Mouse (Mus musculus) heart, postnatal 4 days (tissue): ENCODE measurements around the gene Kif28. TPM values are rescaled to one million over a fixed set of nuclear protein-coding genes. Genes with fewer than 3 reads are reported as not detected.
A peak's percentile ranks its signal among the peaks of the same experiment; 100 is the strongest.
"Not testable (repeated sequence)": the region's sequence is repeated elsewhere in the genome, so short reads cannot be mapped to it uniquely, and the experiment has no call there.

Source experiments
- DNase-seq: peaks from one replicate; pipeline ENCODE4 v3.0.0; 2021
- total RNA-seq, 2 experiments: library from RNA; stranded (reverse); gene quantifications; 2 replicates each; pipeline ENCODE4 v1.2.3; 2021

Kif28 gene
- total RNA-seq, 2 experiments from 2014 or later: 0.12 to 0.14 TPM

DNA sequence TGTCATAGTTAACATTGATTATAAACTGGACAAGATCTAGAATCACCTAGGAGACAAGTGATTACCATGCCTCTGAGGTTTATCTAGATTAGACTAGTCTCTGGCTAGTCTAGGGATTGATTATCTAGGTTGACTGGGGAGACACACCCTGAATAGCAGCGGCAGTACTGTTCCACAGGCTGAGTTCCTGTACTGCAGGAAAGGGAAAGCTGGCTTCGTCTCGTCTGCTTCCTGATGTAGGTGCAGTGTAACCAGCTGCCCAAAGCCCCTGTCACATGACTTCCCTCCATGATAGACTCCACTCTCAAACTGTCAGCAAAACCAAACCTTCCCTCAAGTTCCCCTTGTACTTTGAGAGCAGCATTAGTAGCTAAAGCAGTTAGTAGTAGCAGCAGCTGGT is 40.9 kb downstream of the Kif28 start:
- no peak for DNase-seq

DNA sequence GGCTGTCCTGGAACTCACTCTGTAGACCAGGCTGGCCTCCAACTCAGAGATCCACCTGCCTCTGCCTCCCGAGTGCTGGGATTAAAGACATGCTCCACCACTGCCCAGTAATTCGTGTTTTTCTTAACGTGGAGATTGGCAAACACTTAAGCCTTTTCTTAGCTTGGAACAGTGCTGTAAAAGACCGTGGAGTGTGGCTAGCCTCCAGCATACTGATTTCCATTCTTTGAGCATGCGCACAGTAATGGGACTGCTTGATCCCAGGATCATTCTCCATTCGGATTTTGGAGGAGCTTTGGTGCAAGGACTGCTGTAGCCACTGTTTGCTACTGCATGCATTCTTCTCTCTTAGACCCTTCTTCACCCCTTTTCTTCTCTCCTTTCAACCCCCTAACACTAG is 55.6 kb downstream of the Kif28 start:
- DNase-seq: no peak

DNA sequence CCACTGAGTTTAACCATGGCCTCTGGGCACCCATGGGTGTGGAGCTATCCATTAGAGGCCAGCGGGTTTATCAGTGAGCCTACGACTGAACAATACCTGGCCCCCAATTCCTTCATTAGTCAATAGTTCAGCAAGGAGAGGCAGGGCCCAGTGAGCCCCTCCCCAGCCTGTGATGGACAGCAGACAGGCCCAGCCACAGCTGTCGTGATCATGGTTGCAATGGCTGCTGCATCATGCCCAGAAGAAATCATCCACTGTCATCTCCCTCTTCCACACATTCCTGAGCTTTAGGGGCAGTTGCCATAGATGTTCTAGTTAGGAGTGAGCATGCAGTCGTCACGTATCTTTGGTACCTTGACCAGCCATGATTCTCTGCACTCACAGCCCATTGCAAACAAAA is 56.2 kb downstream of the Kif28 start:
- no peak for DNase-seq

DNA sequence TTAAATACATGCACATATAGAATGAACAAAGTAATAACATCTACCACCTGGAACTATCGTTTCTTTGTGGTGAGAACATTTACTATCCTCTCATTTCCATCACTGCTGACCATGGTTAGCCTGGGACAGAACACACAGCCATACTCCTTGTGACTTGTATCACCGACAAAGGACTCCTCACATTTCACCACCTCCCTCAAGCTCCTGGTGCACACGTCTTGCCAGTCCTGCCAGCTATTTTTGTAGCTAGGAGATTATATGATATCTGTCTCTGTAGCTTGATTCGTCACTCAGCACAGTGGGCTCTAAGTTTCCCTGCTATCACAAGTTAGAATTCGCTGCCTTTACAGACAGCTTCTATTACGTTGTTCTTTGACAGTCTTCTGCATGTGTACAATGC is 56.7 kb downstream of the Kif28 start:
- DNase-seq: no peak

DNA sequence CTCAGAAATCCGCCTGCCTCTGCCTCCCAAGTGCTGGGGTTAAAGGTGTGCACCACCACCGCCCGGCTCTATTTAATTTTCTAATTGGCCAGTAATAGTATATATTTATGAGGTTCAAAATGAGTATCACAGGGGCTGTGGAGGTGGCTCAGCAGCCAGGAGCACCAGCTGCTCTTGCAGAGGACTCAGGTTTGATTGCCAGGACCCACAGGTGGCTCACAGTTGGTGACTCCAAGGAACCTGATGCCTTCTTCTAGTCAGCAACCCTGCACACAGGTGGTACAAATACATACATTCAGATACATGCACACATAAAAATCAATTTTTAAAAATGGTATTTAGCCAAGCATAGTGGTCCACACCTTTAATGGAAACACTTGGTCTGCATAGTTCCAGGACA is 57.1 kb downstream of the Kif28 start:
- no peak for DNase-seq

DNA sequence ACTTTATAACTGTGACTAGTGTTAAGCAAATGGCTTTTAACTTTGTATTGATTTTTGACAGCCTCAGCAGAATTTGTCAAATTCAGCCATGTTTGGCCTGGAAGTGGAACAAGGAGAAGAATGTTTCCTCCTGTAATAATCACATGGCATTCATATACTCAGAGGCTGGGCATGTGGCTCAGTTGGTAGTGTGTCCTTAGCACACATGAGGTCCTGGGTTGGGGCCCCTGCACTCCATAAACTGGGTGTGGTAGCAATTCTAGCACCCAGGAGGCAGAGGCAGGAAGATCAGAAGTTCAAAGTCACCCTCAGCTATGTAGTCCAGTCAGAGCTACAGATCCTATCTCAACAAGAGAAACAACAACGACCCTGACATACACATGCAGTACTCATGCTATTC is 57.8 kb downstream of the Kif28 start:
- DNase-seq: no peak

DNA sequence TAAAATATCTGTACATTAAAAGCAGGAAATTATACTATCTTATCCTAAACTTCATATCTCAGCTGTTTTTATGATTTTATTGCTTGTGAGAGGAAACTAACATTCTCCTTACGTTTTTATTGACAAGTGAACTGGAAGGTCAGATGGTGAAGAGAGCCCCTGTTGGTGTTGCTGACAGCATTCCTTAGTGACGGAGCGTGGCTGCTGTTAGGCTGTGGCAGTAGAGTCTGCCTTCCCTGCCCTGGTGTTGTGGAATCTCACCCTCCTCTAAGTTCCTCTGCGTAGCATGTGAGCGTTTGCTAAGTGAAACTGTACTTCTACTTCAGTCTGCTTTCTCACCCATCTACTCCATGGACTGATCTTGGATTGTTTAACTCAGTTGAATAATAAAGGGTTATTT is 58.3 kb downstream of the Kif28 start:
- no peak for DNase-seq

DNA sequence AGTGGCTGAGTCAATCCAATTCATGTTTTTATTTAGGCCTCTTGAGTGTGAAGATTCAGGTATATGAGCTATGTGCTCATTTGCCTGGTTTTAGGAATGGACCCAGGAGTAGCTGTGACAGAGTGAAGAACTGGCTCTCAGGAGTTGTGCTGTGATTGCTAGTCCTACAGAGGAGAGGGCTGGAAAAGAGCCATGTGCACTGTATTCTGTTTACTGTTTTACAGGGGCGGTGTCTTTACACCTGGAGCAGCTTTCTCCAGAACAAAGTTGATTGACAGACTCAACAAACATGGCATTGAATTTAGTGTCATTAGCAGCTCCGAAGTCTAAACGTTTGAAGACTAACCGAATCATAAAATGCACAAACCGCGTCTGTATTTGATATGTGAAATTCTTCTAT is 58.7 kb downstream of the Kif28 start:
- no peak for DNase-seq

DNA sequence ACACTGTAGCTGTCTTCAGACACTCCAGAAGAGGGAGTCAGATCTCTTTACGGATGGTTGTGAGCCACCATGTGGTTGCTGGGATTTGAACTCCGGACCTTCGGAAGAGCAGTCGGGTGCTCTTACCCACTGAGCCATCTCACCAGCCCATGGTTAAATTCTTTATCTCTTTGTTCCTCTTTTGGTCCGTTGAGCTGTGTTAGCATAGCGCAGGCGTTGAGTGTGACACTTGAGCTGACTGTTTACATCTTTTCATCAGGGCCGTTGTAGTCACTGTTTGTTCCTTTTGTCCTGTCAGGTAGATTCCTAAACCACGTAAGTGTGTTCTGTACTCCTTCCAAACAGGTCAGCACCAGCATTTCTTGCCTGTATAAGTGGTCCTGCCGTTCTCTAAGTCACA is 62.3 kb downstream of the Kif28 start:
- DNase-seq: not testable (repeated sequence)

DNA sequence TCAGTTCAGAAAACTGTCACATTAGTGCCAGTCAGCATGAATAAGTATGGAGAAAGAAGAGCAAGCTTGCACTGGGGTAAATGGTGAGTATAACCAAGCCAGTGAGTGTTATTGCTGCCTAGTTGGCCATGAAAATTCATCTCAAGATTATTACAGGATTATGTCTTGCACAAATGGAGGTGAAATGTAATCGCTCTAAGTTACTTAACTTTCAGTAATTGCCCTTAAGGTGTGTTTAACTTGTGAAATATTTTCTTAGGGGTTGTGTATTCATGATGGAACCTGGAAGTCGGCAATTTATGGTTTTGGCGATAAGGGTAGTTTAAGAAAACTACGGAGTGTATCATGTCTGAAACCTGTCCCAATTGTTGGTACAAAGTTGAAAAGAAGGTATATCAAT is 65.7 kb downstream of the Kif28 start:
- DNase-seq: no peak

DNA sequence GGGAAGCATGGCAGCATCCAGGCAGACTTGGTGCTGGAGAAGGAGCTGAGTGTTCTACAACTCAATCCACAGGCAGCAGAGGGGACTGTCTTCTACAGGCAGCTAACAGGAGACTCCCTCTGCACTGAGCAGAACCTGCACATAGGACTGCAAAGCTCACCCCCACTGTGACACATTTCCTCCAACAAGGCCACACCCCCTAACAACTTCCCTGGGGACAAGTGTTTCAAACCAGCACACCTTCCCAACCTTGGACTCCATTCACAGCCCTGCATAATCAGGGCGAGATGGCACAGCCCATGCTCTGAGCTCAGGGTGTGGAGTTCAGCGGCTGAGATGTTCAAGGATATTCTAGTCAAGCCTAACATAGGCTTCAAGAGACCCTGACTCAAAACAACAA is 68.0 kb downstream of the Kif28 start:
- DNase-seq: no peak

DNA sequence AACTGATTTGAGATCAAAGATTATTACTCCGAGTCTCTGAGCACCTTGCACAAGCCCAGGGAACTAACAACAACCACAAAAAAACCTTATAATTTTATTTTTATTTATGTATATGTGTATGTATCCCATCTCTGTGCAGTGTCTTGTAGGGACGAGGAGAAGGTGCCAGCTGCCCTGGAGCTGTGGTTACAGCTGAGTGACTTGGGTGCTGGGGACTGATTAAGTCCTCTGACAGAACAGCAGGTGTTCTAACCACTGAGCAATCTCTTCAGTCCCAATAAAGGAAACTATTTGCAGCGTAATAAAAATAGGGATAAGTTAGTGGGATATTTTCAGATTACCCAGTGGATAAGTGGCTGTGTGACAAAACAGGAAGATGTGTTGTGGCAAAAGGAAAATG is 70.7 kb downstream of the Kif28 start:
- DNase-seq: no peak

DNA sequence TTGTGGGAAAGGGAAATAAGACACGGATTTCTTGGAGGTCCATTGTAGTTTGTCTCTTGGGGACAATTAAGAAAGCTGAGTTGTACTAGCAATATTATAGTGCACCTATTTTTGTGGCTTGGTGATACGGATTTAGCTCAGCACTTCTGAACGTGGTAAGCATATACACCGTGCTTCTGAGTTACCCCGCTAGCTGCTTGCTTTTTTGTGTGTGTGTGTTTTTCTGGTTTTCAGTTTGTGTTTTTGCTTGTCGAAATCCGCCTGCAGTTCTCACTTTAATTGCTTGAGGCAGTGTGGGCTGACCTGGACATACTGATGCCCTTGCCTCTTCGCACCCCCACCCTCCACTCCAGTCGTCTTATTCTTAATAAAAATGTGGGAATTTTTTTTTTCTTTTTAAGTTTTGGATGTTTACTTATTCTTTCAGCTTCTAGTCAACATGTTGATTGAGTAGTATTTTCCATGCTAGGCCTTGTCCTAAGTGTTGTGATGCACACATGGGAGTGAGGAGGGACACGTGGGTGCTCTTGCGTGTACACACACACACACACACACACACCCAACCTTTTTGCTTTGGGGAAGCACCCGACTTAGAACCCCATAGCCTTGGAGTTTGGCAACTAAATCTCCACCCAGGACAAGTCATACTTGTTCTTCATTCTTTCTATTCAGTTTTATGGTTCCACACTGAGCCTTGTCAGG is 76.1 kb downstream of the Kif28 start:
- no peak for DNase-seq

DNA sequence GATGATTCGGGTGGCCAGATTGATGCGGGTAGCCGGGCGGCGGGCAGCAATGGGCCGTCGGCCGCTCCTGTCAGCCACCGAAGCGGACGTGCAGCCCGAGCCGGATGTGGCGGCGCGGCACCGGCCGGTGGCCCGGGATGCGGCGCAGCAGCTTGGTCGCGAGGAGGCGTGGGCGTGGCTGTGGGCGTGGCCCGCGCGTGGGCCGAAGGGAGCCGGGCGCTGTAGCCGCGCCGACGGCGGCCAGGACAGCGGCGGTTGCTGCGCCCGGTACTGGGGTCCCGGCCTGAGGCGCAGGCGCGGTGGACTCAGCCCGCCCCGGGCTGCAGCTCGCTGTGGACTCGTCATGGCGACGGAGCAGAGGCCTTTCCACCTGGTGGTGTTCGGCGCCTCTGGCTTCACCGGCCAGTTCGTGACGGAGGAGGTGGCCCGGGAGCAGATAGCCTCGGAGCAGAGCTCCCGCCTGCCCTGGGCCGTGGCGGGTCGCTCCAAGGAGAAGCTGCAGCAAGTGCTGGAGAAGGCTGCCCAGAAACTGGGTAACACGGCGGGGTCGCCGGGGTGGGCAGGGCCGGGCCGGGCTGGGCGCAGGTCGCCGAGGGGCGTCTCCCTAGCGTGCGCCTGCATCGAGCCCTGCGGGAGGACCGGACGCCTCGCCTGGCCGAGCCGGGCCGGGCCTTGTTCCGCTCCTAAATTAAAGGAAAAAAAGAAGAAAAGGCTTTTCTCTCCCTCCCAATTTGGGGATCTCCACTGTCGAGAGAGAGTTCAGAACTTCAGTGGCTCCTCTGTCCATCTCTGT is 76.9 kb downstream of the Kif28 start, which contains the start of gene Sccpdh:
Sccpdh (plus strand) TSS at position 198 of the 793 bp plus-strand sequence.
- peak; percentile 93 for DNase-seq

DNA sequence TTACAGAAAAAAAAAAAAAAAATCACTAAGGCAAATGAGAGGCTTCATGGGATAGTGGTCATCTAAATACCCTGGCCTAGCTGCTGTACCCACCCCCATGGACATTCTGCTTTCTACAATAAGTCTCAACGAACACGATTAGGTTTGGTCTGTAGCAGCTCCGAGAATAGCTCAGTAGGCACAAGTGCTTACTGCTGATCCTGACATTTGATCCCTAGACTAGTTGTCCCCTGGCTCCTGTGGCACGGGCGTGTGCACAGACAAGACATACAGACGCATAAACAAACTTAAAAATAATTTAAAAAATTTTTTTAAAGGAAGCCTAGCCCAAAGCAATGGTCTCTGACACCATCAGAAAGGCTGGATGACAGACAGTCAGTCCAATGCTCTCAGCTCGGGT is 77.6 kb downstream of the Kif28 start:
- no peak for DNase-seq

DNA sequence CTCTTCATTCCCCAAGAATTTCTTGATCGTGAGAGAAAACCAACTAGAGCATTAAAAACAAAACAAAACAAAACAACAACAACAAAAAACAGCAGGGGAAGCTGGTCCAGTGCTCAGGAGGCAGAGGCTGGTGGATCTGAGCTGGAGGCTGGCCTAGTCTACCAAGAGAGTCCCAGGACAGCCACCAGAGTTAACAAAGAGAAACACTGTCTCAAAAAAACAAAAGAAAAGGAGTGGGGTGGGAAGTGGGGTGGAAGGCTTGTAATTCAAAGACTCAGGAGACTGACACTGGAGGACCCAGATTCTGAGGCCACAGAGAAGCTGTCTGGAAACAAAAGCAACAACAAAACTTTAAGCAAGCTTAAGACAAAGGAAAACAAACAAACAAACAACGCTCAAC is 78.1 kb downstream of the Kif28 start:
- DNase-seq: no peak

DNA sequence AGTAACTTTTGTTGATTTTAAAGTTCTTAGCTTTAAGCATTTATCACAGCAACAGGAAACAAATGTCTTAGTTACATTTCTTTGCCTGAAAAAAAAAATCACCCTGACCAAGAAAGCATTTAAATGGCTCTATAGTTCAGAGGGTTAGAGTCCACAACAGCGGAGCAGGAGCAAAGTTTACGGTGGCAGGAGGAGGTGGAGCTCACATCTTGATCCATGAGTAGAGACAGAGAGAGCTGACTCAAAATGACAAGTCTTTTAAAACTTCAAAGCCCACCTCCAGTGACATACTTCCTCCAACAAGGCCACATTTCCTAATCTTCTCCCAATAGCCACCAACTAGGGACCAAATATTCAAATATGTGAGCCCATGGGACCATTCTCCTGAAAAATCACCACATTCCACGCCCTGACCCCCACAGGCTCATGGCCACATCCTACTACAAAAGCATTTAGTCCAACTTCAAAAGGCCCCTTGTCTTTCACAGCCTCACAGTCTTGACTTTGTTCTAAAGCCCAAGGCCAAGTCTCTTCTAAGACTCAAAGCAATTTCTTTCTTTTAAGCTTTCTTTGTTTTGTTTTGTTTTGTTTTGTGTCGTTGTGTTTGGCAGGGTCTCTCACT is 80.7 kb downstream of the Kif28 start:
- no peak for DNase-seq

DNA sequence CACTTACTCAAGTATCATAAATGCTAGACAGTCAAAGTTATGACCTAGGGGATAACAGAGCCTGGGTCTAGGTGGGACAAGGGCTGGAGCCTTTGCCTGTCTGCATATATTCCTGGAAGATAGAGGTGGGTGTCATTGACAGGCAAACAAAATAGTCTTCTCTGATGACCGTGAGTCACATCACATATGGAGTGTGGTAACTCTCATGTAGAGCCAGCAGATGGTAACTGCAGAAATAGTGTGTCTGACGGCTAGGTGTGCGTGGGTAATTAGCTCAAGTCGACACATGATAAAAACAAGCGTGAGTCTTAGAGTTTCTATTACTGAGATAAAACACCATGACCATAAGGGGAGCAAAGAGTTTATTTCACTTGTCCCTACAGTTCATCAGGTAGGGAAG is 82.0 kb downstream of the Kif28 start:
- DNase-seq: no peak

DNA sequence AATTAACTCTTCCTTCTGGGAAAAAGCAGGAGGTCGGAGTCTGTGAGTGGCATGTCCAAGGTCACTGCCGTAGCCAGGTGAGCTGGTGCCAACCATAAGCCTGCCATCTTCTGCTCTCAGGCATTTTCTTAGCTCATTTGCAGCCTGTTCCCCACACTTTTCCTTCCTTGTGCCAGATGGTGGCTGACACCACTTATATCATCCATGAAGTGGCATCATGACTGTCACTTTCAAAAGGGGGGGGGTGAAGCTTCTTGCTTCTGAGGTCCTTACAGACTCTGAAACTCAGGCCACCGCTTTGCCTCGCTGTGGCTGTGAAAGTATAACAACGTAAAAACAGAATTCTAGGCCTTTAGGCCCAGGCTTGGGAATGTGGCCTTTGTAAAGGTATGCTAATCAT is 93.8 kb downstream of the Kif28 start:
- DNase-seq: no peak

DNA sequence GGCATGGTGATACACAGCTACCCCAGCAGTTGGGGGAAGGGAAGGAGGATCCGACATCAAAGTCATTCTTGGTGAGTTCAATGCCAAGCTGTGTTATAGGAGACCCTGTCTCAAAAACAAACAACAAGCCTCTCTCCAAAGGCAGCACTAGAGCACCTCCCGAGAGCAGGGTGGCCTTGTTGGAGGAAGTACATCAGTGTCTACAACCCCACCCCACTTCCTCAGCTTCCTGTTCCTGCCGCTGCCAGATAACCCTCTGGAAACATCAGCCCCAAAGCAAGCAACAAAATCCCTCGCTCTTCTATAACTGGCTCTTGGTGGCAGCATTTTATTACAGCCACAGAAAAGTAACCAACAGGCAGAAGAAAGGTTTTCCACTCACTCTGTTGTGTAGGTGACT is 94.8 kb downstream of the Kif28 start:
- no peak for DNase-seq

DNA sequence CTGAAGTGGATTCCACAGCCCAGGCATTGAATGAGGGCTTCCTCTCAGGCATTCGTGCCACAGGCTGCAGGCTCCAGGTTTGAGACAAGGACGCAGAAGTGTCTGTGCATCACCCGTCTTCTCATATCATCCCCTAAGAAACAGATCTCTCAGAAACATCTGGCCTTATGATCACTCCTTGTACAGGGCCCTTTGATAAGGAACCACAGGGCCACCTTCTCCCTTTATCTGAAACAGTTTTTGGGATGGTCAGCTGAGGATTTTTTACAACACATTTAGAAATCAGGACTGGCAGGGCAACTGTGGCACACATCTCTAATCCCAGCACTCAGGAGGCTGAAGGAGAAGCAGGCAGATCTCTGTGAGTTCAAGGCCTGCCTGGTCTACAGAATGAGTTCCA is 95.7 kb downstream of the Kif28 start:
- no peak for DNase-seq

DNA sequence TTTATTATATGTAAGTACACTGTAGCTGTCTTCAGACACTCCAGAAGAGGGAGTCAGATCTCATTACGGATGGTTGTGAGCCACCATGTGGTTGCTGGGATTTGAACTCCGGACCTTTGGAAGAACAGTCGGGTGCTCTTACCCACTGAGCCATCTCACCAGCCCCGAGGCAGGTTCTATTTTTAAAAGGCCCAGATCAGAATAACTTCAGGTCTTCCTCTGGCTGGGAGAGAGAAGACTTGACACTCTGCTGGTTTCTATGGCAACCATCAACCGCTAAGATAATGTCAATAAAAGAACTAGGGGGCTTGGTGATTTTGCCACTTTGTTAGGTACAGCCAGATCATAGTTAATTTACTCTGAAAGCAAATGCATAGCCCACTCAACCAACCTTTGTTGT is 96.4 kb downstream of the Kif28 start:
- DNase-seq: not testable (repeated sequence)

DNA sequence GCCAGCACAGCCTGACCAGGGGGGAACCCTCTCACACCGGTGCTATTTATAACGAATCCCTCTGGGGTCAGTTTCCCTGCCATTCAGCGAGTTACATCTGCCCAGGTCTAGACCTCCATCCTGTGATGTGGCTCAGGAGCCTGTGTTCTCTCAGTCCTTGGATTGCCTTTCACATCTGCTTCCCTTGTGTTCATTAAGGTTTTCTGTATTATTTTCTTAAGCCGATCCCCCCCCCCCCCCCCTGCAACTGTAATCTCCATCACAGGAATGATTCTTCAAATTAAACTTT is 99.1 kb downstream of the Kif28 start:
- no peak for DNase-seq
